Mouse (Mus musculus) kidney, adult 9 months (tissue): Measurements from ENCODE around the gene Pbld2.

Experiments
- DNase-seq: peaks from one replicate; pipeline ENCODE4 v3.0.0; 2022

Gene Pbld2

GRCm38 (mm10) chr10:63023749-63024579 lies at the start of gene Pbld2, which contains the start of gene Hnrnph3:
Gene Pbld2, plus strand, starts transcription at chr10:63024315.
Gene Hnrnph3, minus strand, starts transcription at chr10:63024217.
- DNase-seq = peak; percentile 99

DNA sequence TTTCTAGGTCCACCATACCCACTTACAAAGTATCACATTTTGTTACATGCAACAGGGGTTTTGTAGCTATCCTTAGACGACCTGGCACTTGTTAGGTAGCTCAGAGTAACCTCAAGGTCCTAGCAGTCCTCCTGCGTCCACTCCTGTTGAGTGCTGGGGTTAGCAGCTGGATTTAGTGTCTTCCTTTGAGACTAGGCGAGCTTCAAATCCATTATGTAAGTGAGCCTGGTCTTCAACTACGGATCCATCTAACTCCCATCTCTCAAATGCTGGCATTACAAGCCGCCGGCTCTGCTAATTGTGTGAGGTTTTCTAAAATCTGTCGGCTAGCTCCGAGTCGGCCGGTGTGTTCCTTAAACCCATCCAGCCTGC lies 44.5 kb upstream of the Pbld2 start:
- DNase-seq = no peak

GRCm38 (mm10) chr10:62980039-62980954 lies 43.8 kb upstream of the Pbld2 start, which contains the start of gene Rufy2:
Gene Rufy2, plus strand, starts transcription at chr10:62980223.
- DNase-seq = peak; percentile 82

GRCm38 (mm10) chr10:62984072-62984471 lies 40.0 kb upstream of the Pbld2 start:
- DNase-seq = no peak

GRCm38 (mm10) chr10:62984495-62984894 lies 39.6 kb upstream of the Pbld2 start:
- peak; percentile 20 for DNase-seq

DNA sequence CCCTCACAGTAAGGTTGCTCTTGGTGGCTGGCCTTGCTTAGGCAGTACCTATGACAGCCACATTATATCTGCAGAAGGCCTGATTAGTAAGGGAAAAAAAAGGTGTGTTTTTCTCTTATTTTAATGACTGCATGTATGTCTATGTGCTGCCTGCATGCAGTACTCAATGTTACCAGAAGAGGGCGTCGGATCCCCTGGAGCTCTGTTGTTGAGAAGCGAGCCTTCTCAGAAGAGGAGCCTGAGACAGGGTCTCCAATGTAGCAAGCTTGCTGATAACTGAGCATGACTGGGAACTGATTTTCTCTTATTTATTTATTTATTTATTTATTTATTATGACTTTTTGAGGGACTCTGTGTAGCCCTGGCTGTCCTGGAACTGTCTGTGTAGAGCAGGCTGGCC lies 36.8 kb upstream of the Pbld2 start:
- DNase-seq = peak; percentile 27

DNA sequence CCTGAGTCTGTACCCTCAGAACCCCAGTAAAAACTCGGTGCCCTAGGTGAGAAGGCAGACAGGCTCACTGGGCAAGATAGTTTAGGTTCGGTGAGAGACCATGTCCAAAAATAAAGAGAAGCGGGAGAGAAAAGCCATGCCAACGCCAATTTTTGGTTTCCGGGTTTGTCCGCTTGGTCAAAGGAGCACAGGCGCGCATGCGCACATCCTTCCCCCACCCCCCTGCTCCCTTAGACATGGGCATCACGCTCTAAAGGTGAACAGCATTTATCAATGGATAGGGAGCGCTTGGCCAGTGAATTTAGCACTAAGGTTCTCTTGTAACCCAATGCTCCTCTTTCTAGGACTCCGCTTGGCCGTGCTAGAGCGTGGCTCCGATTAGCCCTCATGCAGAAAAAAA lies 33.5 kb upstream of the Pbld2 start:
- no peak for DNase-seq

DNA sequence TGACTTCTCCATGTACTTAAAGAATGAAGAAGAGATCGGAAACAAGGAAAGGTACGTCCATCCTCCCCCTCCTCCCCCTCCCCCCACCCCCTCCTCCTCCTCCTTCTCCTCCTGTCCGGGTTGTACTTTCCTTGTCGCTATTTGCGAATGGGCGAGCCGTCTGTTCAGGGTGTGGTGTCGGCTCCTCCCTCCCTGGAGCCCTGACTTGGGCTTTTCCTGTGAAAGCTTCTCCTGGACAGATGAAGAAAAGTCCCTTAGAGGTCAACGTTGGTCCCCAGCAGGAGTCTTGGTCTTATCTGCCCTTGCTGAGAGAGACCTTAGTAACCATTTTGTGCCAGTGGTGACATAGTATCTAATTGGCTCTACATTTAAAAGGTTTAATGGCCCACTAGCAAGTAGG lies 30.1 kb upstream of the Pbld2 start:
- DNase-seq = no peak

DNA sequence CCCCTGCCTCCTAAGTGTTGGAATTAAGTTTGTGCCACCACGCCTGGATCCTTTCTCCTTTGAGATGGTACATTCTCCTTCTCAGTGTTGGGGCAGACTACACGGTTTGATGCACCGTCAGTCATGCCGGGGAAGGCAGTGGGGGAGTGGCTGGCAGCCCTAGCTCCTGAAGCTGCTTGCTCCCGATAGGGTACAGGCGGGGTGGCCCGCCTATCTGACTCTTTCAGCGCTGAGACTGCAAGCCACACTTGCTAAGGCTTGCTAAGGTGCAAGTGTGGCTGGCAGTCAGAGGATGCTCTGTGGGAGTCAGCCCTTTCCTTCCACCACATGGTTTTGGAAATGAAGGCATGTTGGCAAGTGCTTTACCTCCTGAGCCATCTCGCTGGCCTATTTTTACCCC lies 23.5 kb upstream of the Pbld2 start:
- DNase-seq = no peak

DNA sequence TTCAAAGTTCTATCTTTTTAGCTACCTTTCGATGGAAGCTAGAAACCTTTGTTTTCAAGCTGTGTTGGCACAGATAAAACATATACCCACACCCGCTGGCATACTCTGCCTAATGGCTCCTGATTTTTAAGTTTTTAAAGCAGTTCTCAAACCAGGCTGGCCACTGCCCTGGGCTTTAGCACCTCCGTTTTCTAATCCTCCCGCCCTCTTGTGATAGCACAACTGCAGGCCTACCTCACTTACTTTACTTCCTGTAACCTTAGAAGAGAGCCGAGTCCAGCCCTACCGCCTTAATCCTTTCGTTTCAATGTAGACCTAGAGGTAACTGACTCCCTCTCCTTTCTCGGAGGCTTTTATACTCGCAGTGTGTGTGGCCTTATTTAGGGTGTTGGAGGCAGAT lies 20.9 kb upstream of the Pbld2 start:
- no peak for DNase-seq

- no peak for DNase-seq
These were observed 19.6 kb upstream of the Pbld2 start for GRCm38 (mm10) chr10:63004556-63004955.

- DNase-seq = no peak
These were observed 15.9 kb upstream of the Pbld2 start for GRCm38 (mm10) chr10:63008193-63008592.

GRCm38 (mm10) chr10:63010268-63010667 lies 13.8 kb upstream of the Pbld2 start:
- DNase-seq = no peak

DNA sequence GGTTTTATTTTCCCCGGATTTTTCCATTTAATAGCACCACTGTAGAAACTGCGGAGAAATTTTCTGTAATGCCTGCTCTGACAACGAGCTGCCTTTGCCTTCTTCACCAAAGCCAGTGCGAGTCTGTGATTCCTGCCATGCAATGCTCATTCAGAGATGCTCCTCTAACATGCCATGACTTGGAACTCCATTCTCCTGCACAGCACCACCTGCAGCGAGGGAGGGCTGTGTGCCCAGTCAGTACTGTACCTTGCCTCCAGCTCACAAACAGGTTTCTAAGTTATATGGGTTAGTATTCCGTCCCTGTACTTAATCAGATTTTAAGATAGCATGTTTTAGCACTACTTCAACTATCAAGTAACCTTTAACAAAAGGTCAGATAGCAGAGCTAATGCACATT lies 12.6 kb upstream of the Pbld2 start:
- DNase-seq = no peak

- no peak for DNase-seq
These were observed 10.6 kb upstream of the Pbld2 start for GRCm38 (mm10) chr10:63013476-63013875.

GRCm38 (mm10) chr10:63014168-63014567 lies 9.9 kb upstream of the Pbld2 start:
- DNase-seq = no peak

DNA sequence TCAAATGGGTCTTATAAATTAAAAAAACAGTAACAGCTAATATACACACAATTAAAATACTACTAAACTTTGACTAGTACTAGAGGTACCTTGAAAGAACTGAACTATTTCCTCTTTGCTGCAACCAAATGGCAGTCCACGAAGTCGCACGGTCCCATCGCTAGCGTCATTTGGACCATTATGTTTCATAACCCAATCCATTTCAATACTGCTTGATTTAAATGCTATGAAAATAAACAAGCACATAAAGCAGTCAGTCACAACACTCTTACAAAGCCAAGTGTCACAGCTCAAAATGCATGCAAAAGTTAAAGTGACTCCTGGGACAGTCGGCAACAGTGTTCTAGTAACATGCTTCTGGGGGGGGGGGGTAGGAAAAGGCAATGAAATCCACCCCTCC lies 4.8 kb upstream of the Pbld2 start:
- no peak for DNase-seq

GRCm38 (mm10) chr10:63021702-63022101 lies 2.4 kb upstream of the Pbld2 start:
- no peak for DNase-seq

- no peak for DNase-seq
These were observed 1.5 kb upstream of the Pbld2 start for GRCm38 (mm10) chr10:63022541-63023120.

DNA sequence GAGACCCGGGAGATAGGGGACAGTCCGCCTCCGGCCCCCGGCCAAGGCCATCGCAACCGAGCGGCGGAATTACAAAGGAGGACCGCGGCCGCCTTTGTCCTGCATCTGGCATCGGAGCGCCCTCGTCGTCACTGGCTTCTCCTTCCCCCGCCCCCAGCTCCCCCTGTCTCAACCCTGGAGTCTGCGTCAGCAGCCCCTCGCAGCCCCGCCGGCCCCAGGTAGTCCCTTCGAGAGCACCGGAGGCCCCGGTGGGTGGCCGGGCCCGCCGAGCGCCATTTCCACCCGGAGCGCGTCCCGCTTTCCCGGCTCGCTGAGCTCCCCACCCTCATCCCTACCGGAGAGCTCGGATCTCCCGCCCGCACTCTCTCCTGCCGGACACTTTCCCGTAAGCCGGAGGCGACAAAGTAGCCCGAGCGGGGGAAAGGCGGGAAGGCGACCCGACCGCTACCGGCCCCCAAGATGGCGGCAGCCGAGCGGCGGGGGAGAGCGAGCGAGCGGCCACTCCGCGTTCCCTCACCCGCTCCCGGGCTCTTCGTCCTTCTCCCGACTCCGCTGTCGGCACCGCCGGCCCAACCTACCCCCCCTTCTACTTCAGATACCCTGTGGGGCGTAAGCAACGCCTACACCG lies 880 bp upstream of the Pbld2 start:
- peak; percentile 59 for DNase-seq

- DNase-seq = peak; percentile 84
These were observed 430 bp downstream of the Pbld2 start for GRCm38 (mm10) chr10:63024580-63024910.

GRCm38 (mm10) chr10:63025016-63025415 lies 901 bp downstream of the Pbld2 start:
- DNase-seq = peak; percentile 41

DNA sequence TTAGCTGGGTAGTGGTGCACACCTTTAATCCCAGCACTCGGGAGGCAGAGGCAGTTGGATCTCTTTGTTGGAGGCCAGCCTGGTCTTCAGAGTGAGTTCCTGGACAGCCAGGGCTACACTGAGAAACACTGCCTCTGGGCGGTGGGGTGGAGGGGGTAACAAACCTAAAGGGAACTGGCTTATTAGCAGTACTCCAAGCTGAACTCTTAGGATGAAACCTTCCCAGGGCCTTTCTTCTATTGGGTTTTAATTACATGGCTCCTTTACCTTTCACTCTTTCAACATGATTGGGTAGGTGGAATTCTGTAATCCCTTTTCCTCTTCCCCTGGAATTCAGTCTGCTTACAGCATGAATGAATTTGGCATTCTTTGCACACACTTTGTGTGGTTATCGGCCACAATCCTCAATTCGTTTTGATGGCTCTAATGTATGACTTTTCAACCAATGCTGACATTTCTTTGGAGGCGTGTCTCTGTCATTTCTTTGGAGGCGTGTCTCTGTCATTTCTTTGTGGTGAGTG lies 1.4 kb downstream of the Pbld2 start:
- no peak for DNase-seq
